Mouse (Mus musculus) CH12.LX (cell line): ENCODE results near the gene Rps21. TPM values are rescaled to one million over a fixed set of nuclear protein-coding genes. Genes with fewer than 3 reads are reported as not detected.

Source experiments
- DNase-seq: peaks from one replicate; pipeline ENCODE4 v3.0.0-alpha.2; 2013; ENCODE audit errors: extremely low read depth
- H3K27ac ChIP-seq: 2 replicates; pipeline ENCODE4 v1.5.1; 2012; ENCODE audit warnings: low read depth, mild to moderate bottlenecking, control low read depth, moderate library complexity; ENCODE audit not compliant: insufficient read depth
- H3K27me3 ChIP-seq: replicated peaks from 2 replicates; pipeline ENCODE3; 2012; ENCODE audit warnings: inconsistent platforms
- H3K36me3 ChIP-seq, 2 experiments: replicated peaks in 1 of 2; 2 replicates each; pipeline versions ENCODE3 to v1.6.1; 2012; ENCODE audit warnings: inconsistent platforms in 1 of 2, low read length in 1 of 2, mild to moderate bottlenecking in 1 of 2, mixed read lengths in 1 of 2, moderate library complexity in 1 of 2; ENCODE audit not compliant: control insufficient read depth in 1 of 2, insufficient read depth in 1 of 2
- H3K4me1 ChIP-seq, 2 experiments: 2 replicates each; pipeline ENCODE4 v1.6.1; 2012; ENCODE audit warnings: inconsistent platforms in 1 of 2, moderate library complexity in 1 of 2; ENCODE audit not compliant: insufficient read depth in 2 of 2, control insufficient read depth in 1 of 2
- H3K4me2 ChIP-seq: 2 replicates; pipeline ENCODE4 v1.6.1; 2012; ENCODE audit warnings: low read depth, mild to moderate bottlenecking, control low read depth; ENCODE audit not compliant: poor library complexity, insufficient read depth, severe bottlenecking
- H3K4me3 ChIP-seq, 3 experiments: fragments of 150-350 bp in 1 of 3; sonication (generic) in 1 of 3; replicated peaks in 1 of 3; 2 replicates each; pipeline versions ENCODE3 to v1.5.1; 2011 to 2012; ENCODE audit warnings: low read depth in 2 of 3, low read length in 2 of 3, mild to moderate bottlenecking in 2 of 3, moderate library complexity in 2 of 3, control low read depth in 1 of 3, improper control_type of control experiment in 1 of 3, inconsistent platforms in 1 of 3, mixed read lengths in 1 of 3; ENCODE audit not compliant: poor library complexity in 1 of 3
- H3K79me2 ChIP-seq: replicated peaks from 2 replicates; pipeline ENCODE4 v1.6.1; 2012; ENCODE audit warnings: mild to moderate bottlenecking, moderate library complexity; ENCODE audit not compliant: control insufficient read depth, poor library complexity, insufficient read depth, severe bottlenecking; ENCODE audit errors: extremely low read depth
- H3K9ac ChIP-seq: 2 replicates; pipeline ENCODE4 v1.6.1; 2012; ENCODE audit warnings: low read depth, mild to moderate bottlenecking, control low read depth, moderate library complexity; ENCODE audit not compliant: insufficient read depth
- H3K9me3 ChIP-seq: replicated peaks from 2 replicates; pipeline ENCODE3; 2012; ENCODE audit warnings: low read length, inconsistent platforms, mixed read lengths
- BHLHE40 ChIP-seq: IDR thresholded peaks from 2 replicates; pipeline ENCODE4 v1.6.1; 2011; ENCODE audit warnings: mild to moderate bottlenecking, low read depth, low read length, improper control_type of control experiment
- CHD1 ChIP-seq: IDR thresholded peaks from 2 replicates; pipeline ENCODE4 v1.6.1; 2012; ENCODE audit warnings: low read depth, low read length, improper control_type of control experiment, inconsistent platforms
- CHD2 ChIP-seq: IDR thresholded peaks from 2 replicates; pipeline ENCODE4 v1.6.1; 2011; ENCODE audit warnings: low read length, improper control_type of control experiment
- CTCF ChIP-seq, 2 experiments: IDR thresholded peaks in 1 of 2; conservative IDR thresholded peaks in 1 of 2; 2 replicates each; pipeline ENCODE4 v1.5.1; 2011 to 2012; ENCODE audit warnings: low read depth in 2 of 2, low read length in 2 of 2, improper control_type of control experiment in 1 of 2, inconsistent platforms in 1 of 2, mild to moderate bottlenecking in 1 of 2, moderate library complexity in 1 of 2
- E2F4 ChIP-seq: IDR thresholded peaks from 2 replicates; pipeline ENCODE4 v1.6.1; 2011; ENCODE audit warnings: low read depth, low read length, improper control_type of control experiment; ENCODE audit not compliant: insufficient replicate concordance
- ELF1 ChIP-seq: IDR thresholded peaks from 2 replicates; pipeline ENCODE4 v1.6.1; 2014; ENCODE audit warnings: low read depth, mild to moderate bottlenecking, inconsistent platforms, low read length, improper control_type of control experiment
- EP300 ChIP-seq: IDR thresholded peaks from 2 replicates; pipeline ENCODE4 v1.6.1; 2011; ENCODE audit warnings: low read length, improper control_type of control experiment
- GABPA ChIP-seq: IDR thresholded peaks from 2 replicates; pipeline ENCODE4 v1.6.1; 2012; ENCODE audit warnings: low read depth, low read length, improper control_type of control experiment, inconsistent platforms; ENCODE audit not compliant: insufficient replicate concordance
- HCFC1 ChIP-seq: IDR thresholded peaks from 2 replicates; pipeline ENCODE4 v1.6.1; 2012; ENCODE audit warnings: low read depth, mild to moderate bottlenecking, inconsistent platforms, low read length, improper control_type of control experiment
- IRF4 ChIP-seq: IDR thresholded peaks from 2 replicates; pipeline ENCODE4 v1.6.1; 2014; ENCODE audit warnings: low read depth, mild to moderate bottlenecking, inconsistent platforms, low read length, improper control_type of control experiment
- JUN ChIP-seq: IDR thresholded peaks from 2 replicates; pipeline ENCODE4 v1.6.1; 2011; ENCODE audit warnings: low read depth, mild to moderate bottlenecking, low read length, improper control_type of control experiment, moderate library complexity; ENCODE audit not compliant: insufficient read depth
- JUND ChIP-seq: conservative IDR thresholded peaks from 2 replicates; pipeline ENCODE4 v1.6.1; 2011; ENCODE audit warnings: low read depth, low read length, improper control_type of control experiment
- KAT2A ChIP-seq: IDR thresholded peaks from 2 replicates; pipeline ENCODE4 v1.6.1; 2012; ENCODE audit warnings: low read length, improper control_type of control experiment, inconsistent platforms; ENCODE audit not compliant: insufficient replicate concordance
- MAFK ChIP-seq: IDR thresholded peaks from 2 replicates; pipeline ENCODE4 v1.6.1; 2011; ENCODE audit warnings: low read length, improper control_type of control experiment; ENCODE audit not compliant: insufficient replicate concordance
- MAX ChIP-seq: IDR thresholded peaks from 2 replicates; pipeline ENCODE4 v1.6.1; 2011; ENCODE audit warnings: low read length, improper control_type of control experiment
- MEF2A ChIP-seq: IDR thresholded peaks from 2 replicates; pipeline ENCODE4 v1.6.1; 2014; ENCODE audit warnings: low read depth, mild to moderate bottlenecking, inconsistent platforms, low read length, improper control_type of control experiment, borderline replicate concordance
- MYC ChIP-seq: IDR thresholded peaks from 2 replicates; pipeline ENCODE4 v1.6.1; 2011; ENCODE audit warnings: low read depth, mild to moderate bottlenecking, improper control_type of control experiment, low read length
- NELFE ChIP-seq: IDR thresholded peaks from 2 replicates; pipeline ENCODE4 v1.6.1; 2011; ENCODE audit warnings: low read depth, low read length, improper control_type of control experiment
- PAX5 ChIP-seq: IDR thresholded peaks from 2 replicates; pipeline ENCODE4 v1.6.1; 2012; ENCODE audit warnings: low read length, inconsistent platforms, mixed read lengths
- RCOR1 ChIP-seq: conservative IDR thresholded peaks from 2 replicates; pipeline ENCODE4 v1.6.1; 2012; ENCODE audit warnings: low read depth, mild to moderate bottlenecking, inconsistent platforms, low read length, improper control_type of control experiment
- SMC3 ChIP-seq: IDR thresholded peaks from 2 replicates; pipeline ENCODE4 v1.6.1; 2011; ENCODE audit warnings: low read depth, low read length, improper control_type of control experiment
- TBP ChIP-seq: conservative IDR thresholded peaks from 2 replicates; pipeline ENCODE4 v1.6.1; 2011; ENCODE audit warnings: low read depth, low read length, improper control_type of control experiment
- TCF12 ChIP-seq: IDR thresholded peaks from 2 replicates; pipeline ENCODE4 v1.6.1; 2014; ENCODE audit warnings: low read depth, mild to moderate bottlenecking, inconsistent platforms, low read length, improper control_type of control experiment
- UBTF ChIP-seq: IDR thresholded peaks from 2 replicates; pipeline ENCODE4 v1.6.1; 2012; ENCODE audit warnings: low read depth, mild to moderate bottlenecking, inconsistent platforms, low read length, improper control_type of control experiment, moderate library complexity
- USF1 ChIP-seq: IDR thresholded peaks from 2 replicates; pipeline ENCODE4 v1.6.1; 2014; ENCODE audit warnings: low read depth, mild to moderate bottlenecking, inconsistent platforms, low read length, improper control_type of control experiment
- USF2 ChIP-seq: conservative IDR thresholded peaks from 2 replicates; pipeline ENCODE4 v1.6.1; 2011; ENCODE audit warnings: low read depth, low read length, improper control_type of control experiment
- ZC3H11A ChIP-seq: IDR thresholded peaks from 2 replicates; pipeline ENCODE4 v1.6.1; 2012; ENCODE audit warnings: low read depth, mild to moderate bottlenecking, inconsistent platforms, low read length, improper control_type of control experiment
- ZKSCAN1 ChIP-seq: IDR thresholded peaks from 2 replicates; pipeline ENCODE4 v1.6.1; 2012; ENCODE audit warnings: low read depth, inconsistent platforms, low read length, improper control_type of control experiment, borderline replicate concordance
- ZNF384 ChIP-seq: IDR thresholded peaks from 2 replicates; pipeline ENCODE4 v1.6.1; 2012; ENCODE audit warnings: low read depth, low read length, improper control_type of control experiment, inconsistent platforms
- dilution Hi-C: fragments of 300-500 bp; cut with MboI; formaldehyde crosslinking; loops from 2 replicates; pipeline ENCODE4 v1.14.3; 2020; ENCODE audit warnings: low sequenced_read_pairs; ENCODE audit not compliant: extremely low pct_unique_long_range_greater_than_20kb, extremely low pct_ligation_motif_present
- in situ Hi-C: fragments of 300-500 bp; cut with MboI; formaldehyde crosslinking; loops from 3 replicates; pipeline ENCODE4 v1.14.3; 2019; ENCODE audit warnings: low sequenced_read_pairs, low pct_ligation_motif_present, low pct_unique_long_range_greater_than_20kb, mixed read lengths
- polyA plus RNA-seq: library from polyadenylated mRNA; unstranded; fragments of >175 nt; gene quantifications from 2 replicates; pipeline ENCODE4 v1.2.1, GENCODE M21; 2012; ENCODE audit warnings: low read depth; ENCODE audit not compliant: insufficient read length
- total RNA-seq, 2 experiments: library from RNA; depleted of rRNA; stranded (reverse); fragments of 300-350 nt in 1 of 2; fragments of >200 nt in 1 of 2; gene quantifications; 2 replicates each; pipeline ENCODE4 v1.2.3; 2012 to 2014

Gene Rps21
- total and polyA plus RNA-seq, 3 experiments, result 705 to 3,770 (median 1,686) TPM

- no peak overlapping the region for H3K4me3 ChIP-seq
- H3K4me2 ChIP-seq, result no peak overlapping the region
- H3K9me3 ChIP-seq, result no peaks in the 10 kb centered on the region
- no peak overlapping the region for H3K27ac ChIP-seq
- H3K79me2 ChIP-seq, result peaks cover 14% of the 10 kb centered on the region
- no peaks in the 10 kb centered on the region for H3K27me3 ChIP-seq
- H3K4me1 ChIP-seq, result peaks cover 0 to 25% of the 10 kb centered on the region in 2 experiments; a peak in 3 of 4 replicates
- peaks cover 68 to 90% of the 10 kb centered on the region in 2 experiments for H3K36me3 ChIP-seq
- no peak for DNase-seq
- TF ChIP-seq ZC3H11A, result no peak
- no peak for TF ChIP-seq IRF4
- TF ChIP-seq UBTF, result no peak
- no peak for TF ChIP-seq MEF2A
- no peak for TF ChIP-seq GABPA
- TF ChIP-seq MYC, result no peak
- TF ChIP-seq HCFC1, result no peak
- no peak for TF ChIP-seq KAT2A
- TF ChIP-seq CTCF (conservative IDR thresholded peaks at IDR 0.05 in 1 of 2, IDR thresholded peaks at IDR 0.05 in 1 of 2; ENCODE audit: low read depth in 2 of 2, low read length in 2 of 2), result no peak
- no peak for TF ChIP-seq SMC3
- no peak for TF ChIP-seq USF1
- no peak for TF ChIP-seq USF2
- TF ChIP-seq ZKSCAN1, result no peak
- no peak for TF ChIP-seq JUND
- TF ChIP-seq ELF1, result no peak
- TF ChIP-seq JUN, result no peak
- no peak for TF ChIP-seq MAX
- TF ChIP-seq CHD2, result no peak
- no peak for TF ChIP-seq EP300
- TF ChIP-seq MAFK, result no peak
- dilution Hi-C loops (no loop called here), in situ Hi-C loops (no loop called here)
- H3K9ac ChIP-seq, result no peak overlapping the region
Observed at GRCm38 (mm10) chr2:180261901-180262300, 4.7 kb downstream of the Rps21 start.

DNA sequence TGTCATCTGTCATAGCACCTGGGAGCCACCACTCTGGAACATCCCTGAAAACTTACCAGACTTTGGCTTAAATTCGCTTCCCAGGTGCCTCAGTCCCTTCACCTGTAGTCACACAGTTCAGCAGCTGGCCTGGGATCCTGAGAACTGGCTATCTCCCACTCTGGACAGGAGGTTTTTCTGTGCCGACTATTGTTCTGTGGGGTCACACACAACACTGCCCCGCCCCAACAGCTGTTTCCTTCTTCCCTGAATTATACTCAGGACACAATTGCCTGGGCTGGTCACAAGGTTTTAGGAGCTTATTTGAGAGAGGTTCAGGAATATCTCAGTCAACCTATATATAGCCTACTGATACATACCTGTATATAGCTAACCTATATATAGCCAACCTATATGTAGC is 5.3 kb downstream of the Rps21 start:
- no peak for DNase-seq
- Histone ChIP-seq H3K27ac (no peak overlapping the region; the same call in 1 of the 2 replicates), H3K9ac (no peak overlapping the region), H3K27me3 (no peaks in the 10 kb centered on the region), H3K4me3 (no peak overlapping the region), H3K4me1 (peaks cover 0 to 27% of the 10 kb centered on the region in 2 experiments; a peak in 3 of 4 replicates), H3K9me3 (no peaks in the 10 kb centered on the region), H3K36me3 (peaks cover 68 to 95% of the 10 kb centered on the region in 2 experiments), H3K79me2 (peaks cover 12% of the 10 kb centered on the region), H3K4me2 (no peak overlapping the region)
- in situ Hi-C loops, result no loop called here
- dilution Hi-C loops, result no loop called here
- no peak for TF ChIP-seq ZNF384
- TF ChIP-seq JUN, result no peak
- TF ChIP-seq MAFK, result no peak
- no peak for TF ChIP-seq TCF12
- TF ChIP-seq RCOR1, result no peak
- no peak for TF ChIP-seq E2F4
- TF ChIP-seq PAX5, result no peak
- no peak for TF ChIP-seq NELFE
- TF ChIP-seq MAX, result no peak
- TF ChIP-seq USF2, result no peak
- TF ChIP-seq GABPA, result no peak
- no peak for TF ChIP-seq TBP
- no peak for TF ChIP-seq CHD1
- TF ChIP-seq KAT2A, result no peak
- TF ChIP-seq BHLHE40, result no peak
